Mouse (Mus musculus): Measurements from ENCODE around the gene Jmjd6. TPM values are rescaled to one million over a fixed set of nuclear protein-coding genes. Genes with fewer than 3 reads are reported as not detected.
"Not testable (repeated sequence)": the region's sequence is repeated elsewhere in the genome, so short reads cannot be mapped to it uniquely, and the experiment has no call there.

The Jmjd6 gene
- total RNA-seq, 2 experiments from 2014 or later: 10.7 to 24.2 TPM

GRCm38 (mm10) chr11:116826550-116827504, 16.4 kb downstream of the Jmjd6 start:
- ATAC-seq (replicated peaks; ENCODE audit: low FRiP score, poor library complexity, severe bottlenecking): no peak

- no peak for ATAC-seq (replicated peaks; ENCODE audit: low FRiP score, poor library complexity, severe bottlenecking)
Observed at GRCm38 (mm10) chr11:116825230-116825629, 18.0 kb downstream of the Jmjd6 start.

DNA sequence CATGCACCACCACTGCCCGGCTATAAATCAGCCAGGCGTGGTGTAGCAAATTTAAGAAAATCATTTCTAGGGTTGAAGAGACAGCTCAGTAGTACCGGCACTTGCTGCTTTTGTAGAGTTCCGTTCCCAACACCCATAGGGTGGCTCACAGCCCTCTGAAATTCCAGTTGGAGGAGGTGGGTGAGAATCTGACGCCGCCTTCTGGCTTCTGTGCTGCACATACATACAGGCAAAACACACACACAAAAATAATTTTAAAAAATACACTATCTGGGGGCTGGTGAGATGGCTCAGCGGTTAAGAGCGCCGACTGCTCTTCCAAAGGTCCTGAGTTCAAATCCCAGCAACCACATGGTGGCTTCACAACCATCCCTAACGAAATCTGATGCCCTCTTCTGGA, 19.4 kb downstream of the Jmjd6 start:
- not testable (repeated sequence) for ATAC-seq (replicated peaks; ENCODE audit: low FRiP score, poor library complexity, severe bottlenecking)

- no peak for ATAC-seq (replicated peaks; ENCODE audit: low FRiP score, poor library complexity, severe bottlenecking)
Observed at GRCm38 (mm10) chr11:116823255-116823654, 20.0 kb downstream of the Jmjd6 start.

DNA sequence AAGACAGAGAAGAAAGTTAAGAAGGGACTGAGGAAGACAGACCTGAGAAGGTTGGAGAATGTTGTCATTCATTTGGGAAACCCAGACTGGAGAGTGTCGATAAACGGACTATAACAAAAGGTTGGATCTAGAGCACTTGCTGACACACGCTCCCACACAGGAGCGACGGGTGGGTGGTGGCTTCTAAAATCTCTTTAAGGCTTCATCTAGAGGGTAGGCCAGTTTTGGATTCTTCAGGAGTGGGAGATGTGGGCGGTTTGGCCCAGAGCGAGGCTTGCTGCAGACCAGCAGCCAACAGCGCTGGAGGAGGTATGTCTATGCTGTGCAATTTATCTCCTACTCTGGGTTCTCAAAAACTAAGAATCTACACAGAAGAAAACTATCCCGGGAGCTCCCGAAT, 20.6 kb downstream of the Jmjd6 start:
- no peak for ATAC-seq (replicated peaks; ENCODE audit: low FRiP score, poor library complexity, severe bottlenecking)

DNA sequence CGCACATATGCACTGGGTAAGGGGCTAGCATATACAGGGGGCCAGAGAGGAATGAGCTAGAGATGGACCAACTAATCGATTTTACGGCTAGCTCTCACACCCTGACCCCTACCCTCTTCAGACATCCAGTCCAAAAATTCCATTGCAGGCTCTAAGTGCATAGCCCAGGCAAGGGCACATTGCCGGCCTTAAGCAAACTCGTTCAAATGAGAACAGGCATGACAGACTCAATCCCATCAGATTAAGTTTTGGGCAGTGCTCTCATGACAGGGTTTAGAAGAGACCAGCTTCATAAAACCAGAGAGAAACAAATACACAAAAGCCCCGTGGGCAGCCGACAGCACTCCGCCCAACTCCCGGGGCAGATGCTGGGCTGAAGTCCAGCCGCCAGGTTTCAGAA, 21.0 kb downstream of the Jmjd6 start:
- ATAC-seq (replicated peaks; ENCODE audit: low FRiP score, poor library complexity, severe bottlenecking): no peak

DNA sequence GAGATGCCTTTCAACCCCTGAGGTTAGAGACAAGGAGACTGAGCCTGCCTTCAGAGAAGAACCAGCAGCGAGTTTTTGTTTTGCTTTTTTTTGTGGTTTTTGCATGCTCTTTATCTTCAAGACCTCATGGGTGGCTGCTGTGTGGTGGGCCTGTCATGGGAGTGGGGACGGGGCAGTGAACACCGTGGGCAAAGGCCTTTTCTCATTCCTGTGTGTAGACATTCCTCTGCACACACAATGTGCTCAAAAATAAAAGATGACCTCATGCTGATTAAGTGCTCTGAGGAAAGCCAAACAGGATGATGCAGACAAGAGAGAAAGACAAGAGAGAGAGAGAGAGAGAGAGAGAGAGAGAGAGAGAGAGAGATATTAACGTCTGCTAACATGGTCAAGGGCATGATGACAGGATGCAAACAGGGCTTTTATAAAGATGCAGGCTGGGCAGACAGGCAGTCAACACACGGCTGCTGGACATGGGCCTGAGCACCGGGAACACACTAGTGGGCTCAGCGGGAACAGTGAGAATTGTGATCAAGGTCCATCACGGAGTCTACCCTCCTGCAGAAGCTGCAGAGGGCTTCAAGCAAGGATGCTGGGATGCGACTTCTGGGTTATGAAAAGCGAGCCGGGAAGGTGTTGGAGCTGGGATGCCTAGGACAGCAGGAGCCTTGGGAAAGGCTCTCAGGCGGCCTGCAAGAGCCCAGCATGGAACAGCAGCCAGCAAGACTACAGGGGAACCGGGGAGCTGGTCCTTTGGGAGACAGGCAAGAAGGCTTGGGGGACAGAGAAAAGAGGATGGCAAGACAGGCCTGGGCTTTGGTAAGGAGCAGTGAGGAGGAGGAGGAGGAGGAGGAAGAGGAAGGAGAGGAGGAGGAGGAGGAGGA, 21.9 kb downstream of the Jmjd6 start:
- ATAC-seq (replicated peaks; ENCODE audit: low FRiP score, poor library complexity, severe bottlenecking): no peak

- ATAC-seq (replicated peaks; ENCODE audit: low FRiP score, poor library complexity, severe bottlenecking): no peak
Observed at GRCm38 (mm10) chr11:116819932-116820593, 23.2 kb downstream of the Jmjd6 start.

DNA sequence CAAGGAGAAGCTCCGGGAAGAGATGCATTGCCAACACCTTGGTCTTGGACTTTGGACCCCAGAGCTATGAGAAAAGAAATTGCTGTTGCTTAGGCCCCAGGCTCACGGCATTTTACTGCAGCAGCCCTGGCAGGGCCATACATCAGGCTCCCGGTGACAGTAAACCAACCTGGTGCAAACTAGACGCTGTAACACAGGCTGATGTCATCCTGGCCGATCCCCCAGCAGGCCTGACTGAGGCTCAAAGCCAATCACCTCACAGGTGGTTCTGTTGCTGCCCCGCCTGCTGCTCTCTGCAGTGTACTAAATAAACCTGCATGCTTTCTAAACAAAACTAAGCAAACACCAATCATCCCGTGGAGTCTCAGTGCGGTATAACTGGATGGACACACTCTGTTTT, 24.5 kb downstream of the Jmjd6 start:
- no peak for ATAC-seq (replicated peaks; ENCODE audit: low FRiP score, poor library complexity, severe bottlenecking)

DNA sequence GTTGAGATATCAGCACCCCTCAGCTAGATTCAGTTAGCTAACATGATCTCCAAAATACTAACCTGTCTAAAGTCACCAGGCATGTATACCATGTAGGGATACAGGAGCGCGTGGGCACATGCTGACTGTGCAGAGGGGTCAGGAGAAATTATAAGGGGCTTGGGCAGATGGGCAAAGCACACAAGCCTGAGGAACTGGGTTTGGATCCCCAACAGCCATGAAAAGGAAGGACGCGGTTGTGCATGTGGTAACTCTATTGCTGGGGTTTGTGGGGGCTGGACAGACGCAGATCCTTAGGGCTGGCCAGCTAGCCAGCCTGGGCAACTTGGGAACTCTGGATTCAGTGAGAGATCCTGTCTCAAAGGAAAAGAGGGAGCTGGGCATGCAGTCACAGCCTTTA, 25.7 kb downstream of the Jmjd6 start:
- ATAC-seq (replicated peaks; ENCODE audit: low FRiP score, poor library complexity, severe bottlenecking): no peak

DNA sequence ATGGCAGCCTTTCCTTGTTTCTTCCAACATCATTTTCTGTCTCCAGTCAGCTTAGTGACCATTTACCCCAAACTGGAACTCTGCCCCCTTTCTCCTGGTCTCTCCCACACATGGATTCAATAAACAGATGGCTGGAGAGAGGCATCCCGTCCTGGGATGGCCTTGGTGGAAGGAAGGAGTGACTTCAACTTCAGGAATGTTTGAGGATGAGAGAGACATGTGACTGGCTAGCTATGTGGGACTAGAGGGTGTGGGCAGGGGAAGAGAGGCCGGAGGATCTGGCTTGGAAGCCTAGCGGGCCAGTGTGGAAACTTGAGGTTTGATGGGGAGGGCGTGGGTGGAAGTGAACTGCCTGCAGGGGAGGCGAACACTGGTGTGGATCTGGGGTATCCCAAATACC, 26.5 kb downstream of the Jmjd6 start:
- no peak for ATAC-seq (replicated peaks; ENCODE audit: low FRiP score, poor library complexity, severe bottlenecking)

GRCm38 (mm10) chr11:116814884-116815415, 28.3 kb downstream of the Jmjd6 start:
- ATAC-seq (replicated peaks; ENCODE audit: low FRiP score, poor library complexity, severe bottlenecking): no peak

- ATAC-seq (replicated peaks; ENCODE audit: low FRiP score, poor library complexity, severe bottlenecking): no peak
Observed at GRCm38 (mm10) chr11:116814076-116814883, 29.0 kb downstream of the Jmjd6 start.

DNA sequence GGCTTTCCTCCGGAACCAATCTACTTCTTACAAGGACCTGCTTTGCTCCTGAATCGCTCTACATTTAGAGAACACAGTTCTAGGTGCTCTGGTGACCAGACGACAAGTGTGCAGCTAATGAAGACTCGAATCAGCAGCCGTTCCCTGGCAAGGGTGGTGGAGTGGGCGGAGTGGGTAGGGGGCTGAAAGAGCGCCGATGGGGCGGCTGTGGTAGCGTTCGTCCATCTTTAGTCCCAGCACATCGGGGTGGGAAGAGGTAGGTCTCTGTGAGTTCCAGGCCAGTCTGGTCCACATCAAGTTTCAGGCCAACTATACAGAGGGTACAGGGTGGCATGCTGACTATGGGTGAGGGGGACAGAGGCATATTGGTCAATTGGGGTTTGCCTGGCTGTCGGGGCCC, 29.6 kb downstream of the Jmjd6 start:
- no peak for ATAC-seq (replicated peaks; ENCODE audit: low FRiP score, poor library complexity, severe bottlenecking)

DNA sequence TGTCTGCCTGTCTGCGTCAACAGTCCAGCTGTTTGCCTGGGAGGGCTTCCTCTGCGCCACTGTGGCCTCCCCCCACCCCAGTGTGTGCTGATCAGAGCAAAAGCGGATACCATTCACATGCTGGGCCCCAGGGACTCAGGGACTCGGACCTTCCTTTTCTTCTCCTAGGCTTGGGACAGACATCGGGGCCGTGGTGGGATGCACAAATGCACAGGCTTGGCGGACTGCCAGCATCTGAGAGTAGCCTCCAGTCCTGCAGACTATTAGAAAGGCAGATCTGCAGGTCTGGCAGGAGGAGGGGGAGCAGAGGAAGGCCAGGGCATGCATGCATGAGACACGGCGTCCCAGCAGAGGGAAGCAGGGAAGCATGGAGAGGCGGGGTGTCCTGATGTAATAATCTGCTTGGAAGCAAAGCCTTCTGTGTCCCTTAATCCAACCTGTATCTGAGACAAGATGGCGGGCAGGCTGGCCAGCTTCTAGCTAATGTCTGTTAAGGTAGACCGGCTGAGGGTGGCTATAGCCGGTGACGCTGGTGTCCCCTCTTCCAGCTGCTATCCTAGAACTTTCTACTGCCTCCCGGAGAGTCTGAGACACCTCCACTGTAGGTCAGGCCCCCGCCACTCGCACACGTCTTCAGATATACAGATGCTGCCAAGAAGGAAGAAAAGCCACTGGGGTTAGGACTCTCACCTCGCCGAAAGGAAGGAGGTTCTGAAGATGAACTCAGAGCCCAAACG, 30.3 kb downstream of the Jmjd6 start:
- ATAC-seq (replicated peaks; ENCODE audit: low FRiP score, poor library complexity, severe bottlenecking): no peak

GRCm38 (mm10) chr11:116810983-116811901, 32.0 kb downstream of the Jmjd6 start:
- ATAC-seq (replicated peaks; ENCODE audit: low FRiP score, poor library complexity, severe bottlenecking): no peak

GRCm38 (mm10) chr11:116810528-116810927, 32.7 kb downstream of the Jmjd6 start:
- ATAC-seq (replicated peaks; ENCODE audit: low FRiP score, poor library complexity, severe bottlenecking): no peak
